Mouse (Mus musculus): ENCODE results near the gene Vps13a. TPM values are rescaled to one million over a fixed set of nuclear protein-coding genes. Genes with fewer than 3 reads are reported as not detected.

Vps13a gene
- total and polyA plus RNA-seq, 3 experiments = 21.5 to 335 (median 29.7) TPM

- Histone ChIP-seq H3K27ac (ENCODE audit: control insufficient read depth, low read depth, low read length) (no peak overlapping the region), H3K27me3 (ENCODE audit: control insufficient read depth in 1 of 2, insufficient read depth in 2 of 2, low read length in 2 of 2) (peaks cover 0 to 3% of the 10 kb centered on the region in 2 experiments; a peak in 1 of 4 replicates), H3K4me3 (ENCODE audit: control insufficient read depth in 1 of 2, insufficient read depth in 1 of 2, low read depth in 2 of 2, low read length in 2 of 2) (no peak overlapping the region), H3K4me1 (ENCODE audit: control insufficient read depth in 1 of 2, insufficient read depth in 2 of 2, low read length in 2 of 2) (no peaks in the 10 kb centered on the region), H3K36me3 (ENCODE audit: control insufficient read depth in 1 of 2, insufficient read depth in 2 of 2, low read length in 2 of 2) (no peaks in the 10 kb centered on the region), H3K9ac (ENCODE audit: control insufficient read depth, low read depth, low read length, poor library complexity, severe bottlenecking) (no peak overlapping the region), H3K79me2 (ENCODE audit: control insufficient read depth, insufficient read depth, low read length, poor library complexity) (no peaks in the 10 kb centered on the region), H3K9me3 (replicated peaks; ENCODE audit: insufficient read depth, low read length) (no peaks in the 10 kb centered on the region)
- DNase-seq (ENCODE audit: low read depth, low spot score) = no peak
- TF ChIP-seq SIN3A (IDR thresholded peaks at IDR 0.05; ENCODE audit: low read length) (no peak), CHD2 (IDR thresholded peaks at IDR 0.05; ENCODE audit: low read length) (no peak), TAL1 (IDR thresholded peaks at IDR 0.05; ENCODE audit: low read length) (no peak), NELFE (IDR thresholded peaks at IDR 0.05; ENCODE audit: low read depth, low read length) (no peak), TBP (IDR thresholded peaks at IDR 0.05; ENCODE audit: low read depth, low read length) (no peak)
Observed at GRCm38 (mm10) chr19:16579656-16580260, 201.0 kb downstream of the Vps13a start.

- Histone ChIP-seq H3K9ac (ENCODE audit: control insufficient read depth, low read depth, low read length, poor library complexity, severe bottlenecking) (no peak overlapping the region), H3K79me2 (ENCODE audit: control insufficient read depth, insufficient read depth, low read length, poor library complexity) (no peaks in the 10 kb centered on the region), H3K4me3 (ENCODE audit: control insufficient read depth in 1 of 2, insufficient read depth in 1 of 2, low read depth in 2 of 2, low read length in 2 of 2) (no peak overlapping the region), H3K4me1 (ENCODE audit: control insufficient read depth in 1 of 2, insufficient read depth in 2 of 2, low read length in 2 of 2) (no peaks in the 10 kb centered on the region), H3K27me3 (ENCODE audit: control insufficient read depth in 1 of 2, insufficient read depth in 2 of 2, low read length in 2 of 2) (peaks cover 3 to 11% of the 10 kb centered on the region in 2 experiments; a peak in 2 of 4 replicates), H3K27ac (ENCODE audit: control insufficient read depth, low read depth, low read length) (no peak overlapping the region), H3K36me3 (ENCODE audit: control insufficient read depth in 1 of 2, insufficient read depth in 2 of 2, low read length in 2 of 2) (no peaks in the 10 kb centered on the region), H3K9me3 (replicated peaks; ENCODE audit: insufficient read depth, low read length) (no peaks in the 10 kb centered on the region)
- no peak for DNase-seq (ENCODE audit: low read depth, low spot score)
- no peak for TF ChIP-seq ZKSCAN1 (IDR thresholded peaks at IDR 0.05; ENCODE audit: low read depth, low read length)
- no peak for TF ChIP-seq HCFC1 (IDR thresholded peaks at IDR 0.05; ENCODE audit: low read depth, low read length)
- TF ChIP-seq MAZ (IDR thresholded peaks at IDR 0.05; ENCODE audit: low read depth, low read length) = no peak
- TF ChIP-seq EP300 (IDR thresholded peaks at IDR 0.05; ENCODE audit: low read depth in 1 of 2, low read length in 2 of 2) = no peak
- no peak for TF ChIP-seq MEF2A (IDR thresholded peaks at IDR 0.05; ENCODE audit: extremely low read depth, insufficient replicate concordance, low read depth, low read length, poor library complexity, severe bottlenecking)
Observed at GRCm38 (mm10) chr19:16576790-16577189, 203.9 kb downstream of the Vps13a start.

Other genes starting within 250 kb of the Vps13a start
- not detected in 2 replicates for gene Foxb2, start 92.9 kb upstream of the Vps13a start, total RNA-seq (2012; rRNA removed)
- not detected for gene Foxb2, start 92.9 kb upstream of the Vps13a start, polyA plus RNA-seq (2012; ENCODE audit: insufficient read depth in 1 of 2, insufficient read length in 2 of 2, low read depth in 1 of 2, low replicate concordance in 2 of 2, missing spikeins in 1 of 2)
- not detected in 2 replicates for gene Prune2, start 175.2 kb upstream of the Vps13a start, total RNA-seq (2012; rRNA removed)
- not detected for gene Prune2, start 175.2 kb upstream of the Vps13a start, polyA plus RNA-seq (2012; ENCODE audit: insufficient read depth in 1 of 2, insufficient read length in 2 of 2, low read depth in 1 of 2, low replicate concordance in 2 of 2, missing spikeins in 1 of 2)